Mouse (Mus musculus) kidney, postnatal 25 days (tissue): Measurements from ENCODE around the gene Pxmp4.

Source experiments
- DNase-seq, 2 experiments: peaks; one replicate each; pipeline ENCODE4 v3.0.0; 2021; ENCODE audit warnings: mixed read lengths in 2 of 2

Pxmp4 gene

GRCm38 (mm10) chr2:154609050-154609767 lies 5.7 kb upstream of the Pxmp4 start:
- DNase-seq = no peak

GRCm38 (mm10) chr2:154606965-154607364 lies 3.5 kb upstream of the Pxmp4 start:
- no peak for DNase-seq

DNA sequence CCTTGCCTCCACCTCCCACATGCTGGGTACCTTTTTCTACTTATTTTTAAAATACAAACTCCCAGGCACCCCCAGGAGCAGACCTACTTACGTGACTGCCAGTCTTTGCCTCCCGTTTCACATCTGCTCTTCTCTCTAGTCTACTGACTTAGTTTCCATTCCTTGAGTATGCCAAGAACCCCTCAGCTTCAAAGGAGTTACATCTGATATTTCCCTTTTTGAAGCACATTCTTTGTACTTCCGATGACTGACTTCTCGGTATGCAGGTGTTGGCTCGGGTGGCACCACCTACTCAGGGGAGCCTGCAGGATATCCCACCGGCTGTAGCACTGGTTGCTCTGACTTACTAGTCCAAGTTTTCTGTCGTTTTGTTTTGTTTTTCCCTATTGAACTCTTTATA lies 648 bp upstream of the Pxmp4 start:
- no peak for DNase-seq

- DNase-seq = peak; percentile 35 to 55
Measured at GRCm38 (mm10) chr2:154603007-154603637, 386 bp downstream of the Pxmp4 start.

DNA sequence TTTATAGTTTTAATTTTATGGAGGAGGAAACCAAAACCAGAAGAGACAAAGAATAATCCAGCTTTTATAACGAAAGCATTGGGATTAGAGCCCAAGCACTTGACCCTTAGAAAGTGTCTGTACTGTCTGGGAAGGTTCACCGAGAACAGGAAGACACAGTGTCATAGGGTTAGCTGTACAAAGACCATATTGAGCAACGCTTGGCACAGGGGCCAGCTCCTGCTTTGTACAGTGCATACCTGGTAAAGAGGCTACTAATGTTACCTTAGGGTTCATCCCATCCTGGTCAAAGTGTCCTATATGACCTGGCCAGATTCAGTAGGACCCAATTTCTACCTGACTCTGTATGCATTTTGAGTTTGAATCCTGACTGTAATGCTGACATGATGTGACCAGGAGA lies 2.2 kb downstream of the Pxmp4 start:
- DNase-seq = peak; percentile 65 to 87

DNA sequence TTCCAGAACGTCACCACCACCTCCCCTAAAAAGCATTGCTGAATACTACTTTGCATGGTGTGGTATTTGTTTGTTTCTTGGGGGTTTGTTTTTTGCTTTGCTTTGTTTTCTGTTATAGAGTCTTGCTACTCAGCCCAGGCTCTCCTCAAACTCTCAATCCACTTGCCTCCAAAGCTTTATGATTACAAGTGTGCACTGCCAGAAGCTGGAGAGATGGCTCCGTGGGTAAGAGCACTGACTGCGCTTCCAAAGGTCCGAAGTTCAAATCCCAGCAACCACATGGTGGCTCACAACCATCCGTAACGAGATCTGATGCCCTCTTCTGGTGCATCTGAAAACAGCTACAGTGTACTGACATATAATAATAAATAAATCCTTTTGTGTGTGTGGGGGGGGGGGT lies 2.9 kb downstream of the Pxmp4 start:
- no peak for DNase-seq

GRCm38 (mm10) chr2:154597399-154597798 lies 6.1 kb downstream of the Pxmp4 start:
- DNase-seq = no peak

DNA sequence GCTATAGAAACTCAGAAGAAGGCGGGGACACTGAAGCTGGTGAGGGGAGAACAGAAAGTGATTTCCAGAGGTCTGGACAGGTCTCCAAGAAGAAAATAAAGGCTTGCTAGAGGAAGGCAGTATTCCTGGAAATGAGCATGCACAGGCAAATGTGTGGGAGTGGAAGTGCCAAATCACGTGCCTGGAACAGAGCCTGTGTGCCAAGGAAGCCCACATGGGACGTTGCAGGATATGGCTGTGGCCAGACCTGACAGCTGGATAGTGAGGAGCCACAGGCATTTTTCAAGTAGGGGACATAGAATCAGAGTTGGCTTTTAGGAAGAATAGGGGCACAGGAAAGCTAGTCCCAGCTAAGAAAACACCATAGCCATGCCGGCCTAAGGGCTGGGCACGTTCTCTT lies 7.7 kb downstream of the Pxmp4 start:
- DNase-seq = no peak

GRCm38 (mm10) chr2:154593025-154593424 lies 10.5 kb downstream of the Pxmp4 start:
- DNase-seq = peak; percentile 52 to 58

GRCm38 (mm10) chr2:154591239-154591638 lies 12.3 kb downstream of the Pxmp4 start:
- no peak for DNase-seq

DNA sequence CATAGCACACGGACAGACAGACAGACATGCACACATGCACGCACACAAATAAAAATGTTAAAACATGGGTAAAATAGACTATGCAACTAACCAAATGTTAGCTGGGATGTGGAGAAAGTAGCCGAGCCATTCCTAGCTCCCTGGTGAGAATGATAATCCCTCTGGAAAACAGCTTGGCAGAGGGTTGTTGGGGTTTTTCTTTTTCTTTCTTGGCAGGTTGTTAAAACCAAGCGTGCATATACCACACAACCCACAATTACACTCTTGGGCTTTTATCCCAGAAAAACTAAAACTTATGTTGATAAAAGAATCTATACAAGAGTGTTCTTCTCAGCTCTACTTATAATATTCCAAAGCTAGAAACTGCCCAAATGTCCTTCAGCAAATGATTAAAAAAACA lies 14.5 kb downstream of the Pxmp4 start:
- DNase-seq = no peak

GRCm38 (mm10) chr2:154586405-154586804 lies 17.1 kb downstream of the Pxmp4 start:
- peak in 1 of 2 experiments; percentile 52 for DNase-seq

DNA sequence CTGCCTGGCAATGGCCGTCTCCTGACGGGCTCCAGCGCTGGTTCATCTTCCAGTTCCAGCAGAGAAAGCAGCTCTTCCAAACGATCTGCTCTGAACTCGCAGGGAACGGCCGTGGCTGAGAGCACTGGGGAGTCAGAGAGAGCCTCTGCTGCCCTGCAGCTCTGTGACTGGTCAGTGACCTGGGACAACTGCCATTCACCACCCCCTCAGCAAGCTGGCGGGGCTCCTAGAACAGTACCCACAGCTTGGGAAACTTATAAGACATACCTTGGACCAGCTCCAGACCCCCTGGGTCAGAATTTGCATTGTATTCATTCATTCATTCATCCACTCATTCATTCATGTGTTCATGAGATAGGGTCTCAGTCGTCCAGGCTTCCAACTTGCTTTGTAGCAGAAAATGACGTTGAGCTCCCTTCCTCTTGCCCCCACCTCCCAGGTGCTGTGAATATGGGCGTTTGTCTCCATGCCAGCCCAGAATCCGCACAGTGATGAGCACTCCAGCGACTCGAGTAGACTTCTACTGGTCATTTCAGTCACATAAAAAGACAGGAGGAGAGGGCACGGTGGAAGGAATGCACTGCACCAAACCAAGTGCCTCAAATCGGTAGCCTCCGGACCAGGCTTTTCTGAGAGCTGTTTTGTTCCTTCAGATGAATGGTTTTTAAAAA lies 18.4 kb downstream of the Pxmp4 start:
- no peak for DNase-seq

GRCm38 (mm10) chr2:154583906-154584872 lies 19.3 kb downstream of the Pxmp4 start:
- DNase-seq = no peak

GRCm38 (mm10) chr2:154581421-154581820 lies 22.1 kb downstream of the Pxmp4 start:
- DNase-seq = no peak

GRCm38 (mm10) chr2:154580586-154580985 lies 22.9 kb downstream of the Pxmp4 start:
- peak in 1 of 2 experiments; percentile 54 for DNase-seq

DNA sequence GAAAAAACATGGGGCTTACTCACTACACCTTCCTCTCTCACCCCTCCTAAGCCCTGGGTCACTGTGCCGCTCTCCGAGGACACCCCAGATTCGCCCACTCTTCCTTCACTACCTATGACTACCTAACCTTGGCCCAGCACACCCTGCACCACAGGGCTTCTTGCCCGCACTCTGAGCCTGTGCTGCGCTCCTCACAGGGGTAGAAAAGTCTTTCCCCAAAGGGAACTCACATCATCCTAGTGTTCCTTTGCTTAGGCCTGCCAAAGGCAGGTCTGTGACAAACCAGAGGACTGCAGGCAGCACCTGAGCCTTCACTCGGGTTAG lies 25.8 kb downstream of the Pxmp4 start:
- no peak for DNase-seq

GRCm38 (mm10) chr2:154576876-154577743 lies 26.4 kb downstream of the Pxmp4 start:
- DNase-seq = no peak

DNA sequence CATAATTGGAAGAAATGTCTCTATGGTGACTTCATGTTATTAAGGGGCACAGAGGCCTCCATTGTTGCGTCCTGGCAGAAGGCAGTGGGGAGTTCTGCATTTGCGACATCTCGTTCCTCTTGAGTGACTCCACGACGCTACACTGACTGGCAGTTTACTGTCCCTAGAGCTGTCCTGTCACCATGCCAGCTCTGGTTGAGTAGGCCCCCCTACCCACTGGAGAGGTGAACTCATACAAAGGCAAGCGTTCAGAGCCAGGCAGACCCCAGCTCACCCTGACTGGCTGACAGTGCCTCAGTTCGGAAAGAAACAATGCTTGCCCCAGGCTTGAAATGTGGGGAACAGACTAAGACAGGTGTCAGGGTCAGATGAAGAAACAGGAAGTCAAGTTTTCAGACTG lies 29.2 kb downstream of the Pxmp4 start:
- DNase-seq = no peak

DNA sequence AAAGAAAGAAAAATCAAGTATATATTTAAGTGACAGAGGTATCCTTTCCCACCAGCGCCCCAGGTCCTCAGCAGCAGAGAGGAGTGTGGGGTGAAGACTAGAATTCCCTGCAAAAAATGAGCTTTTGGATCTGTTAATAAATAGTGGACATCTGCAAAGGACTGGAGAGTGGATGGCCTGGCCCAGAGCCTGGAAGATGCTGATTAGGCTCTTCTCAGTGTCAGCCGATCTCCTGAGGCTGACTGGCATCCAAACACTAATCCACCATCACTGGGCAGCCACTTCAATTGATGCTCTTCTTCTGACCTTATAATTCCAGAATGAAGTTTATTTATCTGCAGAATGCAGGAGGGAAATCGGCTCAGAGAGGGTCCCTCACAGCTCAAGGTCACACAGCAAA lies 30.5 kb downstream of the Pxmp4 start:
- no peak for DNase-seq

DNA sequence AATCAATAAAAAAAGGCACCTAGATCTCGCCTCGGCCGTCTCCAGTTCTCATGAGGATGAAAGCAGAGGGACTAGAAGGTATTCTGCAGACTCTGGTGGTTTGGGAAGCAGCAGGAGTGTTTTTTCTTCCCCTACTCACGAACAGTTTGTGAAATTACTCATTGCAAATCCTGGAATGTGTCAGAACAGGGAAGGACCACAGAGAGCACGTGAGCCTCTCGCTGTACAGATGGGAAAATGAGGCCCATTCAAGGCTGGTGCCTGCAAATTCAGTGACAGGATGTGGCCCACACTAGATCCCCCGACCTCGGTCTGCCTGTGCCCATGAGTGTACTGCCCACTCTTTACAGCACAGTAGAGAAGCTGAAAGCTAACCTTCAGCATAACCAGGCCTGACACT lies 31.5 kb downstream of the Pxmp4 start:
- no peak for DNase-seq

DNA sequence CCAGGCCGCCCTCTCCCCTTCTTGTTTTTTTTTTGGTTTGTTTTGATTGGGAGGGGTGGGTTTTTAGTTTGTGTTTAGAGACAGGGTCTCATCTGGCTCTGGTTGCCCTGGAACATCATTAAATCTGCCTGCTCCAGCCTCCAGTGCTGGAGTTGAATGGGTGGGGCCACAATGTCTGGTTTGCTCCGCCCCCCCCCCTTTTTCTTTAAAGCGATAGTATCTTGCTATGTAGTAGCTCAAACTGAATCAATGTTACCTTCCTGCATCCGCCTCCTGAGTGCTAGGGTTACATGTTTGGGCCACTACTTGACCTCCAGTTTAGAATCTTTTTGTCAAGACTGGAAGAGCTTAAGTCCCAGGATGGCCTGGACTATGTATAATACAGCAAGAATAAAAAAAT lies 32.2 kb downstream of the Pxmp4 start:
- no peak for DNase-seq
